ENCODE assay signal across 22 mouse cellular contexts in genomic region chr10:108328356-108328755, GRCm38 (mm10). TPM values are rescaled to one million over a fixed set of nuclear protein-coding genes. Genes with fewer than 3 reads are reported as not detected.
DNase-seq lines count a peak whose midpoint lies in the region; ATAC-seq and TF ChIP-seq lines count a peak whose summit lies in the region.
"Had no signal": no experiment of that assay in that cellular context is flagged by ENCODE, and none has a peak within 500 bp of the region (broad histone marks: within the 10 kb centered on the region; RNA-seq: fewer than 3 reads in every experiment).

No protein-coding gene starts in this region.

- no peaks in the 10 kb centered on the region for H3K9me3 ChIP-seq in heart, embryonic 10.5 days
- H3K9me3 ChIP-seq in heart, embryonic 11.5 days (replicated peaks; ENCODE audit: control insufficient read depth, low read length): no peaks in the 10 kb centered on the region
- no peaks in the 10 kb centered on the region for H3K9me3 ChIP-seq in intestine, embryonic 14.5 days (ENCODE audit: control insufficient read depth, low read length)
- no peaks in the 10 kb centered on the region for H3K9me3 ChIP-seq in intestine, postnatal 0 days (ENCODE audit: control insufficient read depth)
- no peaks in the 10 kb centered on the region for H3K9me3 ChIP-seq in MEL (replicated peaks; ENCODE audit: insufficient read depth, low read length)
- no peaks in the 10 kb centered on the region for H3K9me3 ChIP-seq in midbrain, embryonic 11.5 days (ENCODE audit: control insufficient read depth, low read length)
- H3K9me3 ChIP-seq: G1E had no signal

- TF ChIP-seq POLR2A in MEL (IDR thresholded peaks at IDR 0.05; ENCODE audit: control insufficient read depth in 1 of 2, insufficient read depth in 1 of 2, low read depth in 1 of 2, low read length in 2 of 2, poor library complexity in 1 of 2): peak; percentile 18 to 37; a peak in 1 of 4 replicates

- peaks cover 14% of the 10 kb centered on the region for H3K79me2 ChIP-seq in MEL (ENCODE audit: control insufficient read depth, insufficient read depth, low read length, poor library complexity)

- H3K4me3 ChIP-seq in heart, embryonic 10.5 days: no peak overlapping the region
- no peak overlapping the region for H3K4me3 ChIP-seq in heart, embryonic 11.5 days (ENCODE audit: low read depth, low read length)
- H3K4me3 ChIP-seq in intestine, embryonic 14.5 days (ENCODE audit: low read depth, low read length): no peak overlapping the region
- H3K4me3 ChIP-seq in intestine, postnatal 0 days (ENCODE audit: low read depth, low read length): no peak overlapping the region
- peak overlapping the region; percentile 53 to 73 for H3K4me3 ChIP-seq in MEL (ENCODE audit: control insufficient read depth in 1 of 2, insufficient read depth in 1 of 2, low read depth in 2 of 2, low read length in 2 of 2)
- H3K4me3 ChIP-seq in midbrain, embryonic 11.5 days (ENCODE audit: low read depth, low read length): no peak overlapping the region

- no peak overlapping the region for H3K4me2 ChIP-seq in heart, embryonic 11.5 days
- H3K4me2 ChIP-seq in intestine, embryonic 14.5 days (ENCODE audit: low read length): no peak overlapping the region
- no peak overlapping the region for H3K4me2 ChIP-seq in intestine, postnatal 0 days (replicated peaks; ENCODE audit: low read depth)
- no peak overlapping the region for H3K4me2 ChIP-seq in midbrain, embryonic 11.5 days

- H3K36me3 ChIP-seq in heart, embryonic 10.5 days: no peaks in the 10 kb centered on the region
- no peaks in the 10 kb centered on the region for H3K36me3 ChIP-seq in heart, embryonic 11.5 days (ENCODE audit: control insufficient read depth, insufficient read depth, low read length)
- no peaks in the 10 kb centered on the region for H3K36me3 ChIP-seq in intestine, embryonic 14.5 days (ENCODE audit: control insufficient read depth, insufficient read depth, low read length)
- H3K36me3 ChIP-seq in intestine, postnatal 0 days (ENCODE audit: control insufficient read depth, insufficient read depth): no peaks in the 10 kb centered on the region
- peaks cover 0 to 3% of the 10 kb centered on the region in 2 experiments; a peak in 2 of 4 replicates for H3K36me3 ChIP-seq in MEL (ENCODE audit: control insufficient read depth in 1 of 2, insufficient read depth in 2 of 2, low read length in 2 of 2)
- H3K36me3 ChIP-seq in midbrain, embryonic 11.5 days (ENCODE audit: control insufficient read depth, insufficient read depth, low read length): no peaks in the 10 kb centered on the region
- H3K36me3 ChIP-seq: G1E had no signal

- no peak overlapping the region for H3K27ac ChIP-seq in heart, embryonic 10.5 days
- H3K27ac ChIP-seq in heart, embryonic 11.5 days (ENCODE audit: low read depth, low read length): no peak overlapping the region
- no peak overlapping the region for H3K27ac ChIP-seq in intestine, embryonic 14.5 days (ENCODE audit: low read depth)
- no peak overlapping the region for H3K27ac ChIP-seq in intestine, postnatal 0 days (ENCODE audit: low read depth, low read length)
- H3K27ac ChIP-seq in MEL (ENCODE audit: control insufficient read depth, low read depth, low read length): peak overlapping the region; percentile 56
- H3K27ac ChIP-seq in midbrain, embryonic 11.5 days (ENCODE audit: low read depth, low read length): no peak overlapping the region

- no peaks in the 10 kb centered on the region for H3K4me1 ChIP-seq in heart, embryonic 10.5 days
- no peaks in the 10 kb centered on the region; the same call in 1 of the 2 replicates for H3K4me1 ChIP-seq in heart, embryonic 11.5 days (ENCODE audit: control insufficient read depth, insufficient read depth, low read length)
- no peaks in the 10 kb centered on the region for H3K4me1 ChIP-seq in intestine, embryonic 14.5 days (replicated peaks; ENCODE audit: control insufficient read depth, insufficient read depth, low read length)
- 0 out of 2 replicates have a peak, but pooled peaks cover 3% of the 10 kb centered on the region for H3K4me1 ChIP-seq in intestine, postnatal 0 days (replicated peaks; ENCODE audit: control insufficient read depth, insufficient read depth, low read length)
- H3K4me1 ChIP-seq in MEL (ENCODE audit: control insufficient read depth in 1 of 2, insufficient read depth in 2 of 2, low read length in 2 of 2): peaks cover 6 to 7% of the 10 kb centered on the region in 2 experiments; a peak in 3 of 4 replicates
- H3K4me1 ChIP-seq in midbrain, embryonic 11.5 days (ENCODE audit: control insufficient read depth, insufficient read depth, low read length): no peaks in the 10 kb centered on the region; the same call in 1 of the 2 replicates

- WGBS in heart, embryonic 10.5 days: 85% methylated on average over 7 of the region's 7 CpGs
- 80% methylated on average over 7 of the region's 7 CpGs for WGBS in heart, embryonic 11.5 days (ENCODE audit: insufficient replicate concordance)
- WGBS in intestine, embryonic 14.5 days: 89% methylated on average over 7 of the region's 7 CpGs
- 87% methylated on average over 7 of the region's 7 CpGs for WGBS in intestine, postnatal 0 days
- 86% methylated on average over 7 of the region's 7 CpGs for WGBS in midbrain, embryonic 11.5 days

- no peak overlapping the region for H3K9ac ChIP-seq in heart, embryonic 11.5 days (ENCODE audit: low read depth, low read length)
- H3K9ac ChIP-seq in intestine, embryonic 14.5 days (ENCODE audit: low read length): no peak overlapping the region
- H3K9ac ChIP-seq in intestine, postnatal 0 days (ENCODE audit: low read depth, low read length): no peak overlapping the region
- peak overlapping the region; percentile 70 for H3K9ac ChIP-seq in MEL (ENCODE audit: control insufficient read depth, low read depth, low read length, poor library complexity, severe bottlenecking)
- H3K9ac ChIP-seq in midbrain, embryonic 11.5 days (ENCODE audit: low read length): no peak overlapping the region

- H3K27me3 ChIP-seq in heart, embryonic 10.5 days (ENCODE audit: insufficient read depth, poor library complexity, severe bottlenecking): peaks cover 15% of the 10 kb centered on the region
- peaks cover 9% of the 10 kb centered on the region for H3K27me3 ChIP-seq in heart, embryonic 11.5 days (ENCODE audit: control insufficient read depth, insufficient read depth, low read length)
- H3K27me3 ChIP-seq in intestine, embryonic 14.5 days (replicated peaks; ENCODE audit: control insufficient read depth, insufficient read depth, low read length): 0 out of 2 replicates have a peak, but pooled peaks cover 4% of the 10 kb centered on the region
- H3K27me3 ChIP-seq in intestine, postnatal 0 days (replicated peaks; ENCODE audit: control insufficient read depth, insufficient read depth, low read length): no peaks in the 10 kb centered on the region
- no peaks in the 10 kb centered on the region for H3K27me3 ChIP-seq in MEL (ENCODE audit: control insufficient read depth in 1 of 2, insufficient read depth in 2 of 2, low read length in 2 of 2)
- peaks cover 12% of the 10 kb centered on the region for H3K27me3 ChIP-seq in midbrain, embryonic 11.5 days (ENCODE audit: control insufficient read depth, insufficient read depth, low read length)
- H3K27me3 ChIP-seq: CH12.LX, Patski had no signal

- no peak for ATAC-seq in heart, embryonic 11.5 days (replicated peaks; ENCODE audit: insufficient number of reproducible peaks, low FRiP score, low TSS enrichment)
- no peak for ATAC-seq in intestine, embryonic 14.5 days (replicated peaks; ENCODE audit: low FRiP score, low TSS enrichment, low read depth)
- ATAC-seq in intestine, postnatal 0 days: no peak
- no peak for ATAC-seq in midbrain, embryonic 11.5 days (ENCODE audit: low FRiP score)
- ATAC-seq: activated CD4-positive, CD25-positive, alpha-beta regulatory T cell, adult 4 months; CD4-positive, CD25-positive, alpha-beta regulatory T cell, adult 4 months; Patski had no signal

- no peak for TF ChIP-seq CTCF in intestine, postnatal 0 days (IDR thresholded peaks at IDR 0.05; ENCODE audit: low read depth)
- TF ChIP-seq CTCF in MEL (IDR thresholded peaks at IDR 0.05 in 2 of 3, conservative IDR thresholded peaks at IDR 0.05 in 1 of 3; ENCODE audit: control insufficient read depth in 1 of 3, insufficient read depth in 1 of 3, low read depth in 2 of 3, low read length in 3 of 3, poor library complexity in 1 of 3, severe bottlenecking in 1 of 3): no peak

- TF ChIP-seq EP300 in MEL (IDR thresholded peaks at IDR 0.05; ENCODE audit: low read depth in 1 of 2, low read length in 2 of 2): peak in 1 of 2 experiments; percentile 27; a peak in 1 of 4 replicates

- peak; percentile 20 for DNase-seq in heart, embryonic 10.5 days (ENCODE audit: low spot score)
- DNase-seq in intestine, embryonic 14.5 days (ENCODE audit: low spot score): peak; percentile 25
- peak; percentile 60 for DNase-seq in MEL (ENCODE audit: low read depth, low spot score)
- DNase-seq in midbrain, embryonic 11.5 days (ENCODE audit: low spot score, missing footprints): no peak
- DNase-seq: adrenal gland, adult 2 months; adrenal gland, adult 8-10 months; adrenal gland, postnatal 10 days; adrenal gland, postnatal 14 days; adrenal gland, postnatal 25 days; adrenal gland, postnatal 36 days; B cell, adult 2 months; cerebellum, adult 11 months; cerebellum, adult 11-12 months; cerebellum, adult 18-20 months; cerebellum, adult 2 months had no signal

- TF ChIP-seq RAD21 in MEL (IDR thresholded peaks at IDR 0.05; ENCODE audit: low read depth, low read length): no peak

TF ChIP-seq in MEL, 35 proteins besides CTCF, POLR2A, EP300 and RAD21 (continues in another document):
- TF ChIP-seq MXI1 (IDR thresholded peaks at IDR 0.05; ENCODE audit: low read depth, low read length) (peak; percentile 80), CHD2 (IDR thresholded peaks at IDR 0.05; ENCODE audit: low read length) (no peak), MYB (IDR thresholded peaks at IDR 0.05; ENCODE audit: low read depth, low read length) (no peak), USF2 (IDR thresholded peaks at IDR 0.05; ENCODE audit: borderline replicate concordance in 1 of 2, insufficient read depth in 1 of 2, low read depth in 1 of 2, low read length in 2 of 2) (peak in 1 of 2 experiments; percentile 50; a peak in 1 of 4 replicates), MAX (IDR thresholded peaks at IDR 0.05; ENCODE audit: low read length) (peak; percentile 76), ZC3H11A (IDR thresholded peaks at IDR 0.05; ENCODE audit: low read depth, low read length) (no peak), NELFE (IDR thresholded peaks at IDR 0.05; ENCODE audit: low read depth, low read length) (peak; percentile 38)

RNA-seq across cellular contexts. Expression of gene Pawr, which starts 3.6 kb away (rescaled TPM):
- 17.7 and 28.3 TPM in 2 replicates for polyA plus RNA-seq in heart, embryonic 10.5 days (2016; fragmentation: Nextera tagmentation; extraction: Ambion mirVana)
- polyA plus RNA-seq in heart, embryonic 11.5 days (2014; fragmentation: Nextera tagmentation; extraction: Ambion mirVana): 16.8 and 18.7 TPM in 2 replicates
- 12.9 and 13.3 TPM in 2 replicates for polyA plus RNA-seq in intestine, embryonic 14.5 days (2014; fragmentation: Nextera tagmentation; extraction: Ambion mirVana)
- 11.9 and 12.3 TPM in 2 replicates for polyA plus RNA-seq in intestine, postnatal 0 days (2015; fragmentation: Nextera tagmentation; extraction: Ambion mirVana)
- total RNA-seq in MEL (2012; rRNA removed): 19.1 and 20.7 TPM in 2 replicates
- 10 to 100 TPM in 1 of 2 experiments, not detected in 1; 29.6 TPM for polyA plus RNA-seq in MEL (2012; ENCODE audit: insufficient read depth in 1 of 2, insufficient read length in 2 of 2, low read depth in 1 of 2, low replicate concordance in 2 of 2, missing spikeins in 1 of 2)
- 14.4 and 14.5 TPM in 2 replicates for polyA plus RNA-seq in midbrain, embryonic 11.5 days (2014; fragmentation: Nextera tagmentation; extraction: Ambion mirVana)
- total RNA-seq: CH12.LX had no signal
- polyA plus RNA-seq: activated CD4-positive, CD25-positive, alpha-beta regulatory T cell, adult 4 months; CD4-positive, CD25-positive, alpha-beta regulatory T cell, adult 4 months had no signal

Comparison
In these comparisons a context has a peak if more than half of its experiments do, and no peak if none do; other contexts are left out.
1. H3K4me3 ChIP-seq: peak in MEL (2 of 2); none in heart, embryonic 10.5 days (single experiment), heart, embryonic 11.5 days (single experiment), intestine, embryonic 14.5 days (single experiment), intestine, postnatal 0 days (single experiment) and midbrain, embryonic 11.5 days (single experiment).